Mouse (Mus musculus) small intestine, adult 2 months (tissue): Measurements from ENCODE around the gene Arhgef33.

Source experiments
- CTCF ChIP-seq: fragments of 200-500 bp; IDR thresholded peaks from 2 replicates; pipeline ENCODE4 v1.5.1; 2012; ENCODE audit warnings: low read depth, mild to moderate bottlenecking, control low read depth, inconsistent platforms, low read length, moderate library complexity, mixed read lengths; ENCODE audit not compliant: insufficient replicate concordance, insufficient read length; ENCODE audit errors: extremely low read depth
- POLR2A ChIP-seq: fragments of 200-500 bp; IDR thresholded peaks from 2 replicates; pipeline ENCODE4 v1.6.1; 2012; ENCODE audit warnings: low read depth, mild to moderate bottlenecking, control low read depth, inconsistent platforms, low read length, moderate library complexity

DNA sequence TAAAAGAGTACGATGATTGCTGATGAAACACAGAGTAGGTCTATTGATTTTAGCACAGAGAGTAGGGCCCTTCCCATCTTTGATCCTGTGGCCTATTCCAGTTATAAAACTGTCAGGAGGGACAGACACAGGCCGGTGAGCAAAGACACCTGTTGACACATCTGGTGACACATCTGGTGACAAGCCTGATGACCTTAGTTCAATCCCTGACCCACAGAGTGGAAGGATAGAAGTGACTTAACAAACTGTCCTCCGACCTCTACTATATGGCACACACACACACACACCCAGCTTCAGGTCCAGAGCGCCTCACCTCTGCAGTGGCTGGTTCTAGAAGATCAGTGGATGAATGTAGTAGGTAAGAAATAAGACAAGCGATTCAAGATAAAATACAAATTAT lies 139.3 kb downstream of the Arhgef33 start:
- TF ChIP-seq POLR2A (no peak), CTCF (no peak)
